Mouse (Mus musculus) forebrain, embryonic 12.5 days (tissue): ENCODE measurements at regions not wholly inside any gene's neighbourhood (a gene's known extent, or its start where the extent isn't known, plus 50 kb on each side); places are given as distances from the start of the nearest gene placed in this dataset.

Experiments
- ATAC-seq: fragments of 200-750 bp; cut with Nextera tagmentation; 2 replicates; pipeline ENCODE4 v1.8.0; 2017; ENCODE audit warnings: moderate TSS enrichment; ENCODE audit not compliant: low FRiP score
- H3K27ac ChIP-seq: fragments of 300-500 bp; sonication (generic); 2 replicates; pipeline ENCODE4 v1.5.1; 2016; ENCODE audit warnings: mild to moderate bottlenecking
- H3K27me3 ChIP-seq: fragments of 300-500 bp; sonication (generic); 2 replicates; pipeline ENCODE4 v1.6.1; 2016; ENCODE audit warnings: mild to moderate bottlenecking
- H3K36me3 ChIP-seq: fragments of 300-500 bp; sonication (generic); replicated peaks from 2 replicates; pipeline ENCODE4 v1.6.1; 2016; ENCODE audit warnings: mild to moderate bottlenecking
- H3K4me1 ChIP-seq: fragments of 300-500 bp; sonication (generic); 2 replicates; pipeline ENCODE4 v1.6.1; 2016
- H3K4me2 ChIP-seq: fragments of 300-500 bp; sonication (generic); 2 replicates; pipeline ENCODE4 v1.6.1; 2016; ENCODE audit warnings: mild to moderate bottlenecking, moderate library complexity
- H3K4me3 ChIP-seq: fragments of 300-500 bp; sonication (generic); replicated peaks from 2 replicates; pipeline ENCODE4 v1.5.1; 2016; ENCODE audit warnings: mild to moderate bottlenecking
- H3K9ac ChIP-seq: fragments of 300-500 bp; sonication (generic); 2 replicates; pipeline ENCODE4 v1.6.1; 2016; ENCODE audit warnings: mild to moderate bottlenecking
- H3K9me3 ChIP-seq: fragments of 300-500 bp; sonication (generic); 2 replicates; pipeline ENCODE4 v1.6.1; 2016
- WGBS: fragments of 180-500 bp; shearing (Covaris S2); methylation state at CpG from one replicate; pipeline ENCODE4 v1.1.7; 2016; 5-methylcytosine and 5-hydroxymethylcytosine counted together

- ATAC-seq: no peak
- H3K9me3 ChIP-seq: no peaks in the 10 kb centered on the region
- H3K27ac ChIP-seq: no peak overlapping the region
- H3K27me3 ChIP-seq: no peaks in the 10 kb centered on the region
- no peaks in the 10 kb centered on the region for H3K36me3 ChIP-seq
- no peak overlapping the region for H3K4me2 ChIP-seq
- no peak overlapping the region for H3K9ac ChIP-seq
- no peak overlapping the region for H3K4me3 ChIP-seq
- H3K4me1 ChIP-seq: no peaks in the 10 kb centered on the region
These were observed 98.7 kb downstream of the 4930505A04Rik start for GRCm38 (mm10) chr11:30372924-30373323.

- H3K4me3 ChIP-seq: no peak overlapping the region
- H3K36me3 ChIP-seq: no peaks in the 10 kb centered on the region
- 90% methylated on average over 1 of the region's 1 CpGs for WGBS
- H3K4me1 ChIP-seq: no peaks in the 10 kb centered on the region; the same call in 1 of the 2 replicates
- no peak for ATAC-seq
- H3K27me3 ChIP-seq: no peaks in the 10 kb centered on the region
- H3K4me2 ChIP-seq: no peak overlapping the region
- no peak overlapping the region for H3K9ac ChIP-seq
- H3K9me3 ChIP-seq: no peaks in the 10 kb centered on the region
- no peak overlapping the region for H3K27ac ChIP-seq
These were observed 99.7 kb downstream of the 4930505A04Rik start for GRCm38 (mm10) chr11:30371963-30372362.

GRCm38 (mm10) chr11:30369601-30370240 lies 101.7 kb upstream of the Sptbn1 start:
- H3K4me2 ChIP-seq: no peak overlapping the region
- H3K4me1 ChIP-seq: no peaks in the 10 kb centered on the region; the same call in 1 of the 2 replicates
- H3K4me3 ChIP-seq: no peak overlapping the region
- WGBS: 94% methylated on average over 2 of the region's 2 CpGs
- H3K9ac ChIP-seq: no peak overlapping the region
- H3K36me3 ChIP-seq: no peaks in the 10 kb centered on the region
- no peaks in the 10 kb centered on the region for H3K27me3 ChIP-seq
- no peak for ATAC-seq
- H3K9me3 ChIP-seq: no peaks in the 10 kb centered on the region
- no peak overlapping the region for H3K27ac ChIP-seq

- H3K4me1 ChIP-seq: no peaks in the 10 kb centered on the region; the same call in 1 of the 2 replicates
- no peak overlapping the region for H3K27ac ChIP-seq
- H3K9ac ChIP-seq: no peak overlapping the region
- WGBS: 57% methylated on average over 5 of the region's 5 CpGs
- ATAC-seq: peak; percentile 30; the same call in 1 of the 2 replicates
- H3K36me3 ChIP-seq: no peaks in the 10 kb centered on the region
- no peak overlapping the region for H3K4me2 ChIP-seq
- H3K27me3 ChIP-seq: no peaks in the 10 kb centered on the region
- no peaks in the 10 kb centered on the region for H3K9me3 ChIP-seq
- no peak overlapping the region for H3K4me3 ChIP-seq
These were observed 99.6 kb upstream of the Sptbn1 start for GRCm38 (mm10) chr11:30367373-30368225.

GRCm38 (mm10) chr11:30366491-30366890 lies 98.5 kb upstream of the Sptbn1 start:
- 77% methylated on average over 2 of the region's 2 CpGs for WGBS
- ATAC-seq: no peak

GRCm38 (mm10) chr11:30364993-30365392 lies 97.0 kb upstream of the Sptbn1 start:
- H3K9ac ChIP-seq: no peak overlapping the region
- no peak for ATAC-seq
- no peak overlapping the region for H3K4me2 ChIP-seq
- H3K36me3 ChIP-seq: no peaks in the 10 kb centered on the region
- WGBS: 71% methylated on average over 3 of the region's 3 CpGs
- no peak overlapping the region for H3K4me3 ChIP-seq
- H3K4me1 ChIP-seq: no peaks in the 10 kb centered on the region; the same call in 1 of the 2 replicates
- no peaks in the 10 kb centered on the region for H3K27me3 ChIP-seq
- no peaks in the 10 kb centered on the region for H3K9me3 ChIP-seq
- H3K27ac ChIP-seq: no peak overlapping the region

More at GRCm38 (mm10) chr11:30366491-30366890, 98.5 kb upstream of the Sptbn1 start:
- no peaks in the 10 kb centered on the region for H3K9me3 ChIP-seq
- no peak overlapping the region for H3K4me2 ChIP-seq
- no peaks in the 10 kb centered on the region; the same call in 1 of the 2 replicates for H3K4me1 ChIP-seq
- H3K36me3 ChIP-seq: no peaks in the 10 kb centered on the region
- H3K9ac ChIP-seq: no peak overlapping the region
- H3K4me3 ChIP-seq: no peak overlapping the region
- no peak overlapping the region for H3K27ac ChIP-seq
- no peaks in the 10 kb centered on the region for H3K27me3 ChIP-seq

- no peaks in the 10 kb centered on the region for H3K36me3 ChIP-seq
- no peaks in the 10 kb centered on the region for H3K27me3 ChIP-seq
- no peak overlapping the region for H3K9ac ChIP-seq
- H3K4me3 ChIP-seq: no peak overlapping the region
- no peaks in the 10 kb centered on the region for H3K9me3 ChIP-seq
- H3K4me2 ChIP-seq: no peak overlapping the region
- ATAC-seq: no peak
- no peak overlapping the region for H3K27ac ChIP-seq
- 75% methylated on average over 2 of the region's 2 CpGs for WGBS
- no peaks in the 10 kb centered on the region; the same call in 1 of the 2 replicates for H3K4me1 ChIP-seq
These were observed 96.6 kb upstream of the Sptbn1 start for GRCm38 (mm10) chr11:30364591-30364990.

GRCm38 (mm10) chr11:30358196-30358595 lies 90.2 kb upstream of the Sptbn1 start:
- Histone ChIP-seq H3K27me3 (no peaks in the 10 kb centered on the region), H3K9me3 (no peaks in the 10 kb centered on the region), H3K36me3 (no peaks in the 10 kb centered on the region), H3K4me3 (no peak overlapping the region), H3K9ac (no peak overlapping the region), H3K4me1 (no peaks in the 10 kb centered on the region), H3K27ac (no peak overlapping the region), H3K4me2 (no peak overlapping the region)
- ATAC-seq: no peak
- 78% methylated on average over 3 of the region's 3 CpGs for WGBS

- no peaks in the 10 kb centered on the region for H3K4me1 ChIP-seq
- no peak for ATAC-seq
These were observed 87.4 kb upstream of the Sptbn1 start for GRCm38 (mm10) chr11:30355356-30355755.

GRCm38 (mm10) chr11:30326371-30326770 lies 58.4 kb upstream of the Sptbn1 start:
- H3K9ac ChIP-seq: no peak overlapping the region
- H3K4me3 ChIP-seq: no peak overlapping the region
- H3K4me1 ChIP-seq: no peaks in the 10 kb centered on the region
- H3K27ac ChIP-seq: no peak overlapping the region
- ATAC-seq: no peak
- no peak overlapping the region for H3K4me2 ChIP-seq
- H3K36me3 ChIP-seq: no peaks in the 10 kb centered on the region
- no peaks in the 10 kb centered on the region for H3K27me3 ChIP-seq
- WGBS: 76% methylated on average over 2 of the region's 2 CpGs
- no peaks in the 10 kb centered on the region for H3K9me3 ChIP-seq

More at GRCm38 (mm10) chr11:30355356-30355755, 87.4 kb upstream of the Sptbn1 start:
- Histone ChIP-seq H3K9me3 (no peaks in the 10 kb centered on the region), H3K36me3 (no peaks in the 10 kb centered on the region), H3K27ac (no peak overlapping the region), H3K27me3 (no peaks in the 10 kb centered on the region), H3K4me2 (no peak overlapping the region), H3K4me3 (no peak overlapping the region), H3K9ac (no peak overlapping the region)
